Mouse (Mus musculus): ENCODE data around the gene Nkiras2.
A peak's percentile ranks its signal among the peaks of the same experiment; 100 is the strongest.

- TF ChIP-seq CTCF (IDR thresholded peaks at IDR 0.05), result no peak
- TF ChIP-seq EP300 (IDR thresholded peaks at IDR 0.05), result peak; percentile 34; the same call in 1 of the 2 replicates
Observed at GRCm38 (mm10) chr11:100625754-100626700, 7.0 kb downstream of the Nkiras2 start.

Measured in lung, postnatal 0 days (tissue).